Mouse (Mus musculus) right cerebral cortex, postnatal 36 days (tissue): ENCODE data around the gene Pld2.
"Not testable (repeated sequence)": the region's sequence is repeated elsewhere in the genome, so short reads cannot be mapped to it uniquely, and the experiment has no call there.

Source experiments
- DNase-seq, 2 experiments: peaks; one replicate each; pipeline ENCODE4 v3.0.0; 2022; ENCODE audit warnings: low spot score in 2 of 2, mixed read lengths in 1 of 2

Gene Pld2

GRCm38 (mm10) chr11:70525726-70526125 lies 14.1 kb upstream of the Pld2 start:
- DNase-seq, result no peak

- DNase-seq, result no peak
Observed at GRCm38 (mm10) chr11:70526211-70526610, 13.7 kb upstream of the Pld2 start.

- no peak for DNase-seq
Observed at GRCm38 (mm10) chr11:70528610-70529009, 11.3 kb upstream of the Pld2 start.

GRCm38 (mm10) chr11:70531065-70531464 lies 8.8 kb upstream of the Pld2 start:
- DNase-seq, result not testable (repeated sequence)

GRCm38 (mm10) chr11:70532839-70533238 lies 7.0 kb upstream of the Pld2 start, which contains the start of gene Gm40193:
Gene Gm40193, minus strand, starts transcription at chr11:70532939.
- no peak for DNase-seq

GRCm38 (mm10) chr11:70539423-70539822 lies 441 bp upstream of the Pld2 start:
- DNase-seq, result no peak

- no peak for DNase-seq
Observed at GRCm38 (mm10) chr11:70540928-70541327, 1.1 kb downstream of the Pld2 start.

GRCm38 (mm10) chr11:70541415-70541814 lies 1.6 kb downstream of the Pld2 start:
- DNase-seq, result no peak

- no peak for DNase-seq
Observed at GRCm38 (mm10) chr11:70544496-70544895, 4.6 kb downstream of the Pld2 start.

GRCm38 (mm10) chr11:70551526-70551925 lies 11.7 kb downstream of the Pld2 start:
- DNase-seq, result no peak

GRCm38 (mm10) chr11:70553940-70554339 lies 14.1 kb downstream of the Pld2 start:
- no peak for DNase-seq

GRCm38 (mm10) chr11:70557545-70557944 lies 17.7 kb downstream of the Pld2 start:
- DNase-seq, result no peak

- DNase-seq, result no peak
Observed at GRCm38 (mm10) chr11:70561937-70562286, 22.0 kb downstream of the Pld2 start.

GRCm38 (mm10) chr11:70562287-70562994 lies 22.6 kb downstream of the Pld2 start, which contains the start of gene Mink1:
Gene Mink1, plus strand, starts transcription at chr11:70562881.
- peak; percentile 84 to 87 for DNase-seq

- no peak for DNase-seq
Observed at GRCm38 (mm10) chr11:70562995-70563469, 23.2 kb downstream of the Pld2 start.

- DNase-seq, result no peak
Observed at GRCm38 (mm10) chr11:70563470-70564275, 23.8 kb downstream of the Pld2 start.

- DNase-seq, result no peak
Observed at GRCm38 (mm10) chr11:70564276-70564873, 24.5 kb downstream of the Pld2 start.

GRCm38 (mm10) chr11:70566586-70566985 lies 26.7 kb downstream of the Pld2 start:
- no peak for DNase-seq

- DNase-seq, result not testable (repeated sequence)
Observed at GRCm38 (mm10) chr11:70570614-70571013, 30.8 kb downstream of the Pld2 start.

- peak in 1 of 2 experiments; percentile 39 for DNase-seq
Observed at GRCm38 (mm10) chr11:70571641-70572040, 31.8 kb downstream of the Pld2 start.

- DNase-seq, result no peak
Observed at GRCm38 (mm10) chr11:70572348-70572902, 32.6 kb downstream of the Pld2 start.

- no peak for DNase-seq
Observed at GRCm38 (mm10) chr11:70573872-70574271, 34.0 kb downstream of the Pld2 start.
